Mouse (Mus musculus) megakaryocyte, embryonic 14.5 days (primary cell): ENCODE measurements around the gene Bcl9. TPM values are rescaled to one million over a fixed set of nuclear protein-coding genes. Genes with fewer than 3 reads are reported as not detected.

Experiments used
- H3K27me3 ChIP-seq: replicated peaks from 2 replicates; pipeline ENCODE3; 2012; ENCODE audit warnings: inconsistent platforms
- H3K36me3 ChIP-seq: replicated peaks from 2 replicates; pipeline ENCODE3; 2012; ENCODE audit warnings: low read length, inconsistent platforms, mixed read lengths
- H3K4me1 ChIP-seq: 2 replicates; pipeline ENCODE4 v1.6.1; 2012; ENCODE audit warnings: inconsistent platforms
- H3K4me3 ChIP-seq: replicated peaks from 2 replicates; pipeline ENCODE3; 2012; ENCODE audit warnings: moderate library complexity, mild to moderate bottlenecking, inconsistent platforms
- H3K9me3 ChIP-seq: 2 replicates; pipeline ENCODE4 v1.6.1; 2012; ENCODE audit warnings: inconsistent platforms
- FLI1 ChIP-seq: IDR thresholded peaks from 2 replicates; pipeline ENCODE4 v1.6.1; 2012; ENCODE audit warnings: low read length, inconsistent platforms, mixed read lengths
- GATA1 ChIP-seq: IDR thresholded peaks from 3 replicates; pipeline ENCODE4 v1.6.1; 2012; ENCODE audit warnings: mixed read lengths, low read length, inconsistent platforms, borderline replicate concordance
- polyA plus RNA-seq: library from polyadenylated mRNA; stranded (reverse); fragments of >175 nt; gene quantifications from 2 replicates; pipeline ENCODE4 v1.2.3, GENCODE M21; 2012; ENCODE audit warnings: low replicate concordance; ENCODE audit not compliant: insufficient read depth

The Bcl9 gene
- polyA plus RNA-seq, 1 experiment = 7.9 TPM

DNA sequence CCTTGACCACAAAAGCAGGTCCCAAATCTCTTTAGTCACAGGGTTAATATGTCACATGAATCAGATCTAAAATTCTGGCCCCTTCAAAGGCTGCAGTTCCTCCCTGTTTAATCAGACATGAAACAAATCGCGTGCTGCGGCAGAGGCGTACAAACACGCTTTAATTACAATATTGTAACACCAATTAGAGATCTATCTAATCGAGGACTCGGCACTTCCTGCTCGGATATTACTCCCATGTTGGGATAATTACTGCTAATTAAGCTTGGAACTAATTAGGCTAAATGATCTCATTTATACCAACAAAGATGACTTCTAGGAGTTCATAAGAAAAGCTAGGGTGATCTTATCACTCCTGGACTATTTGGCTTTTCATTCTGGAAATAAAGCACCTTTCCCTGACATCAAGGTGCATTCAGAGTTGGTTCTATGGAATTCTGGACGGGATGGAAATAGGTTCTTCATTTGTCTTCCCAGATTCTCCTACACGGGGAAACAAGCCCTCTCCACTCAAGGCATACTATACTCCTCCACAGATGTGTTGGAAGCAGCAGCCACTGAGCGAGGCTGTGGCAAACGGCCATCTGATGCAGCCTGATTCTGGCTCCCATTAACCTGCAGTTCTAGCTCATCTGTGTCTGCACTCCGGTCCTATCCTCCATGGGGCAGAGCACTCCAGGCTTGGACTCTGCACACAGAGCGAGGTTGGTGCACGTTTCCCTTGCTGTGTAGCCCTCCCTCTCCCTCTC, 31.9 kb downstream of the Bcl9 start:
- H3K9me3 ChIP-seq = peaks cover 2% of the 10 kb centered on the region; the same call in 1 of the 2 replicates
- H3K36me3 ChIP-seq = no peaks in the 10 kb centered on the region
- H3K4me1 ChIP-seq = no peaks in the 10 kb centered on the region
- no peak overlapping the region for H3K4me3 ChIP-seq
- TF ChIP-seq FLI1 (no peak), GATA1 (no peak)
- peaks cover 4% of the 10 kb centered on the region for H3K27me3 ChIP-seq

DNA sequence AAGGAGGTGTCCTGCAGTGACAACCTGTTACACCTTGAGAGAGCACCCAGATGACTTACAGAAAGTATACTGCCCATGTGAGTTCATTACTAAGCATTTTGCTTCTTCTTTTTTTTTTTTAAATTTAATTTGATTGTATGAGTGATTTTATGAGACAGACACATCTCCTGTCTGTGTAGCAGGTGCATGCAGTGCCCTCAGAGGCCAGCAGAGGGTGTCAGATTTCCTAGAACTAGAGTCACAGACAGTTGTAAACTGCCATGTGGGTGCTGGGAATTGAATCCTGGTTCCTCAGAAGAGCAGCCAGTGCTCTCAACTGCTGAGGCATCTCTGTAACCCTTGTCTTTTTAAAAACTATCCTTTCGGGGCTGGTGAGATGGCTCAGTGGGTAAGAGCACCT, 35.5 kb downstream of the Bcl9 start:
- Histone ChIP-seq H3K4me1 (no peaks in the 10 kb centered on the region), H3K9me3 (peaks cover 22% of the 10 kb centered on the region), H3K36me3 (no peaks in the 10 kb centered on the region), H3K27me3 (no peaks in the 10 kb centered on the region), H3K4me3 (no peak overlapping the region)
- no peak for TF ChIP-seq GATA1
- TF ChIP-seq FLI1 = no peak

DNA sequence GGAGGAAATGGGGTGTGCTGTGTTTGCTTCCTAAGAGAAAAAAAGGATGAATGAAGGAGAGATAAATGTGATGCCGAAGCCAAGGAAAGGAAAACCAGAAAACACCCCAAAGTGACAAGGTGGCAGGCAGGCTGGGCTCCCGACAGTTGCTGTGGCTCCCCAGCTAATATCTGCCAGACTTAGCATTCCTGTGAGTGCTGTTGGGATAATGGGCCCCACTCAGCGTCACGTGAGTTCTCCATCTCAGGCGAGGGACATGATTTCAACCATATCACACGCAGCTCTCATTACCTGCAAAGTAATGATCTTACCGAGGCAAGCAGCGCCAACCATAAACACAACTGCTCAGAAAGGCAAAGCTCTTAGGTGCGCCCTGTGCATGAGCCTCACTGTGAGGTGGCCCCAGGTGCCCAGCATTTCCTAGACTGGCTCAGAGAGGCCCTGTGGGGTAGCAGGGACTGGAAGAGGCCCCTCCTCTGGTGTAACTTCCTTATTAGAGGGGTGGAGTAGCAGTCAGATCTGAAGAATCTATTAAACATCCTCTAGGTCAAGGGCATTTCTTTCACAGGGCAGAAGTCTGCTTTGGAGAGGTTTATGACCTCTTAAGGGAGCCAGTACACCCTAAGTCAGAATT, 41.9 kb downstream of the Bcl9 start:
- Histone ChIP-seq H3K27me3 (peaks cover 29% of the 10 kb centered on the region), H3K4me3 (peak overlapping the region; percentile 18), H3K36me3 (no peaks in the 10 kb centered on the region), H3K4me1 (peaks cover 13% of the 10 kb centered on the region), H3K9me3 (peaks cover 20% of the 10 kb centered on the region)
- no peak for TF ChIP-seq GATA1
- TF ChIP-seq FLI1 = no peak

DNA sequence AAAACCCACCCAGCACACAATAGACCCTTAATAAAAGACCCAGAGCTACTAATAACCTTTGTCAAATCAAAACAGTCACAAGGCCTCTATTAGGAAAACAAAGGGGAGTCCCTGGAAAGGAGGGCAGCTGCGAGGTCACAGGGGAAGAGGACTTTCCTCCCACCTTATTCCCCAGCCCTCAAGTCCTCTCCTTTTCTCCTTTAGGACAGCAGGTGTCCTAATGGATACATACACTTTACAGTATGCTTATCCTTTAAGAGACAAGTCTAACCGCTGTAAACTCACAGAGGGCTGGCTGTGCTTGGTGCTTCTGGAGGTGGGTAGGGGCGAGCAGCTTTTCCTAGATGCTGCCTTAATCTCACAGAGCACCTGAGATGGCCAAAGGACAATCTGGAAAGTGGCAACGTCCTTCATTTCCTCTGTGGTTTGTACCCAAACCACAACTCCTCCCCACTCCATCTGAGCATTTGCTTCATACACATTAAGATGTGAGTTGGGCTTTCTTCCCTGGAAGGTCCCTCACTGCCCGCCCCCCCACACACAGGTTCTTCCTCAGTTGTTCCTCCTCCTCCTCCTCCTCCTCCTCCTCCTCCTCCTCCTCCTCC, 42.8 kb downstream of the Bcl9 start:
- H3K9me3 ChIP-seq = peaks cover 17% of the 10 kb centered on the region
- H3K27me3 ChIP-seq = peaks cover 29% of the 10 kb centered on the region
- no peak overlapping the region for H3K4me3 ChIP-seq
- peaks cover 13% of the 10 kb centered on the region for H3K4me1 ChIP-seq
- no peaks in the 10 kb centered on the region for H3K36me3 ChIP-seq
- no peak for TF ChIP-seq FLI1
- TF ChIP-seq GATA1 = no peak

DNA sequence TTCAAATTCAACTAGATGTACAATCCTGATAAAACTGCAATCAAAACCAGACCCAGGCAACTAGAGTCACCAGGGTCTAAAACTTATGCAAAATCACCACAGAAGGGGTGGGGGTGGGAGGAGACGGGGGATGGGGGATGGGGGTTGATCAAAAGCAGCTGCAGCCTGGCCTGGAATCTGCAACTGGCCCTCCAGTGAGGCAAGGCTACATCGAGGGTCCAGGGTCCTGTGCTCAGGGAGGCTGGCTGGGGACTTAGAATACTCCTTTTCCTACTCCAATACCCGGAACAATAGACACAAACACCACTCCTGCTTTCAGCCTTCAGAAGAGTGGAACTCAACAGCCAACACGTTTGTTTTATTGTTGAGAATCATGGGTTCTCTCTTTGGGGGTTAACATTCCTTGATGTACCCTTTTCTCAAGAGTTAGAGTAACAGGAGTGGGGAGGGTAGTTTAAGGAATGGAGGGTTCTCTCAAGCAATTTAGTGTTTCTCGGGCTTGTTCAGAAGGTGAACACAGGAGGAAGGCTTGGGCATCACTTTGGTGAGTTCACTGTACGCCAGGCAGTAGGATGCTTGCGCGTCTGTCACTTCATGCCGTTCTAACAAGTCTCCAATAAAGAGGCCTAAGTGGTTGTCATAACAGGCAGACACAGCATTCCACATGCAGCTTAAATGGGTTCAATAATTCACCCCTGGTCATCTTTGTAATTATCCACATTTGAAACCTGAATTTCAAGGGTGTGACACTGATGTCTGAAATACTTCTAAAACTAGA, 43.7 kb downstream of the Bcl9 start:
- Histone ChIP-seq H3K4me3 (no peak overlapping the region), H3K36me3 (no peaks in the 10 kb centered on the region), H3K4me1 (peaks cover 13% of the 10 kb centered on the region), H3K9me3 (peaks cover 7% of the 10 kb centered on the region), H3K27me3 (peaks cover 29% of the 10 kb centered on the region)
- TF ChIP-seq FLI1 (no peak), GATA1 (no peak)

DNA sequence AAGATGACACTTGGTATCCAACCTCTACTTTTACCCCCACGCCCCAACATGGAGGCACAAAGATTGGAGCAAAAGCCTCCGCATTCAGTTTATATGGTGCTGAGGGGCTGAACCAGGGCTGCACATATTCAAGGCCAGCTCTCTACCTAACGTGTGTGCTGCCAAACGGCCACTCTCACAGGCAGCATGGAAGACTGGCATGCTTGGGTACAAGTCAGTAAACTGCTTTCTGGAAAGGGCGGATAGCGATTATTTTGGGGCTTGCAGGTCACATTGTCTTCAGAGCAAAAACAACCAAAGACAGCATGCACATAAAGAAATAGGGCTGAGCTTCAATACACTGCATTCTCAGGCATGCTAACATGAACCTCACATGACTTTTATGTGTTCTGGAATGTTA, 44.8 kb downstream of the Bcl9 start:
- Histone ChIP-seq H3K4me1 (peaks cover 13% of the 10 kb centered on the region), H3K9me3 (no peaks in the 10 kb centered on the region), H3K4me3 (no peak overlapping the region), H3K27me3 (peaks cover 29% of the 10 kb centered on the region), H3K36me3 (no peaks in the 10 kb centered on the region)
- no peak for TF ChIP-seq FLI1
- no peak for TF ChIP-seq GATA1

DNA sequence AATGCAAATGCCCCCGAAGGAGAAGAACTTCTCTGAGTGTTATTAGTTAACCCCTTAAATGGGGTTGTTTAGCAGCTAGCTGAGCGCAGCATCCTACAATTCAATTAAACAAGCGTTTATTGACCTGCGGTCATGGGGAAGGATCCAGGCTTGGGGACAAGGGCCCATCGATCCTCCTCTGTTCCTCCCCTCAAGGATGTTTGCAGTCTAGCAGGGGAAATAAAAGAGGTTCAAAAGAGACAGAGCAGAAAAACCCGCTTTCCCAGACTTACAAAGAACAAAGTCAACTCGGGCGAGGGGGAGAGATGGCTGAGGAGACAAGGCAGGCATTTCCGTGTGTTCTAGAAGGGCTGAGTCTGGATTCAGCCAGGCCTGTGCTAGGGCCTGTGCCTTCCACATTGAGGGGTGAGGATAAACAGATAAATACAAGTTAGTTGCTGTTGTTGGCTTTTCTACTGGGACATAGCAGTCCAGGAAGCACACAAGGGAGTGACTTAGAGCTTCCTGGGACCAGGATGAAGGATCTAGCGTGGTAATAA, 55.0 kb downstream of the Bcl9 start:
- Histone ChIP-seq H3K4me1 (no peaks in the 10 kb centered on the region), H3K9me3 (no peaks in the 10 kb centered on the region; the same call in 1 of the 2 replicates), H3K27me3 (peaks cover 7% of the 10 kb centered on the region), H3K36me3 (no peaks in the 10 kb centered on the region), H3K4me3 (no peak overlapping the region)
- TF ChIP-seq FLI1 = no peak
- no peak for TF ChIP-seq GATA1

DNA sequence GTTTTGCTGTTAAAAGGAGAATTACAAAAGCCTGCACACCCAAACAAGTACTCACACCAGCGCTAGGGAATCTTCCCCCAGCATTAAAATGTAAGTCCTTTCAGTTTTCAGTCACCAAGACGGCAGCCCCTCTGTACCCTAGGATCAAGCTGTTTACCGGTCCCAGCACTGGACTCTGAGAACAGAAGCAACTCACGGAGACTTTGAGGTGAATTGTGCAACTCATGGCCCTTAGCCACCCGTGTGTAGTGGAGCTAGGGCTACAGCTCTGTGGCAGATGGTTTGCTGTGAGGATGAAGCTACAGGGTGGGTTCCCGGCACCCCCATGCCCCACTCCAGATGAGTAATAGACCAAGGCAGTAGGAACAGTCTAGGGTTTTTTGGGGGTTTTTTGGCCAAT, 55.9 kb downstream of the Bcl9 start:
- TF ChIP-seq FLI1 (no peak), GATA1 (no peak)

DNA sequence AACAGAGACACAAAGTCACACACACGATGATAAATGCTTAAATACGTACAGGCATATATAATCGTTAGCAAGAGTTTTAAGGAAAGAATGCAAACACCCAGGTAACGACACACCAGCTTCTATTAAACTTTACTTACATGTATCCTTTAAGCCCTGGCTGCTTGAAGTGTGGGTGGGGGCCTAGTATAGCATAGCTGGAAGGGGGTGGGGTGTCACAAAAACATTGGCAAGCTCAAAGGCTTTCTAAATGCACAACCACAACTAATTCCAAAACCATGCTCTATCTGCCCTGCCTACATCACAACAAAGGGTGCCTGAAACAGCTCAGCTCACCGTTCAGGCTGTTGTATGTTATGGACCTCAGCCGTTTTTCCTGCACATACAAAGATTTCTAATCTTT, 57.9 kb downstream of the Bcl9 start:
- no peaks in the 10 kb centered on the region; the same call in 1 of the 2 replicates for H3K9me3 ChIP-seq
- H3K27me3 ChIP-seq = peaks cover 12% of the 10 kb centered on the region
- TF ChIP-seq FLI1 (no peak), GATA1 (no peak)
- H3K36me3 ChIP-seq = no peaks in the 10 kb centered on the region
- H3K4me1 ChIP-seq = no peaks in the 10 kb centered on the region
- no peak overlapping the region for H3K4me3 ChIP-seq

More for the DNA sequence above, 55.9 kb downstream of the Bcl9 start:
- no peaks in the 10 kb centered on the region for H3K4me1 ChIP-seq
- H3K36me3 ChIP-seq = no peaks in the 10 kb centered on the region
- no peaks in the 10 kb centered on the region; the same call in 1 of the 2 replicates for H3K9me3 ChIP-seq
- H3K27me3 ChIP-seq = peaks cover 9% of the 10 kb centered on the region
- no peak overlapping the region for H3K4me3 ChIP-seq
